Mouse (Mus musculus) forelimb bud, embryonic 11.5 days (tissue): ENCODE measurements at regions not wholly inside any gene's neighbourhood (a gene's known extent, or its start where the extent isn't known, plus 50 kb on each side); places are given as distances from the start of the nearest gene placed in this dataset.

ENCODE experiments used
- DNase-seq: peaks from one replicate; pipeline ENCODE4 v3.0.0-alpha.2; 2012; ENCODE audit warnings: low read depth, low spot score

DNA sequence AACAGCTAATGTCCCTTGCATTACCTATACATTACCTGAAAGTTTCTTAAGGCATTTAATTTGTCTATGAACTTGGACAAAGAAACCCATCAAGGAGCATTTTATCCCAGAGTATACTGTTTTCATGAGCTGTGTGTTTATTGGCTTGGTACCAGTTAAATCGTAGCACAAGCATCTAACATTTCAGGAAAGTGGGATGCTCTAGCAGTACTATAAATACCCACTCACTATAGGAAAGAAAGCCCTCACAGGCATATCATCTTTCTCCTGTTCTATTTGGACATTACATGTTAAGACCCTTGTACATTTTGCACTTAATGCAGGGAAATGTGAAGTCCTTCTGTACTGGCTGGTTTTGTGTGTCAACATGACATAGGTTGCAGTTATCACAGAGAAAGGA lies 163.9 kb downstream of the Ptprc start:
- no peak for DNase-seq

DNA sequence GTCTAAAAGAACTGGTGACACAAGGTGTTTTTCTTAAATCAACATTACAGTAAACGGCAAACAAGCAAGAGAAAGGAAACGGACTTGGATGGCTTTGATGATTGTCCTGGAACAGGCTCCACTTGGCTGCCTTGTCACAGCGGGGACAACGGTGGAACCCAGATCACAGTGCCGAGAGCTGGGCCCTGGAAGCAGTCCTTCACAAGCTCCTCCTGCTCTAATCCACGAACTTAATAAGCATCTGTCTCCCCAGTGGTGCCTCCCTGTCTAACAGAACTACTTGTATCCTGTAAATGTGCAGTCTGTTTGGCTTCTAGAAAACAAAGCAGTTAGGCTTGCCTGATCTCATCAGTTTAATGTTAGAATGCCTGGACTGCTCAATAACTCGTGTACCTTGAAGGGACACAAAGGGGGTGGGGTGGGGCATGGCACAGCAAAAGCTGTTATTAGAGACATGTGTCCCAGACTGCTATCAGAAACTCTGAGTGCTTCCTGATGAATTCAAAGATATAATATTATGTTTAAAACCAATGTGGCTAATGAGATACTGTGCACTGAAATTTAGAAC lies 164.5 kb downstream of the Ptprc start:
- DNase-seq, result no peak

DNA sequence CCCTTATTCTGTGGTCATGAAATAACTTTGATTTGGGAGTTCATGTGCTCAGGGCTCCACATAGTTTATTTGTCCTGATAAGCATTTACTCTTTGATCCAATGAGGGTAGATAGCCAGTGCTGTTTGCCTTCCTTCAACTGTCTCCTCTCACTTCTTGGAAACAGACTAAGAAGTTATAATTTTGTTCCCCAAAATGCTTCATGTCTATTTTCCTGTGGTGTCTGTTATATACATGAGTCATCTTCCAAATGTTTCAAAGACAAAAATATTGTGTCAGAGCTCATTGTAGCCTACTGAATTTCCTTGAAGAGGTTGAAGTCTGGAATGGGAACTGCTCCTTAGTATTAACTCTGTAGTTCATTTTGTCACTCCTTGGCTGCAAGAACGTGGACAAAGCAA lies 168.7 kb downstream of the Ptprc start:
- DNase-seq, result no peak

GRCm38 (mm10) chr1:138004319-138004718 lies 171.2 kb downstream of the Ptprc start:
- no peak for DNase-seq

DNA sequence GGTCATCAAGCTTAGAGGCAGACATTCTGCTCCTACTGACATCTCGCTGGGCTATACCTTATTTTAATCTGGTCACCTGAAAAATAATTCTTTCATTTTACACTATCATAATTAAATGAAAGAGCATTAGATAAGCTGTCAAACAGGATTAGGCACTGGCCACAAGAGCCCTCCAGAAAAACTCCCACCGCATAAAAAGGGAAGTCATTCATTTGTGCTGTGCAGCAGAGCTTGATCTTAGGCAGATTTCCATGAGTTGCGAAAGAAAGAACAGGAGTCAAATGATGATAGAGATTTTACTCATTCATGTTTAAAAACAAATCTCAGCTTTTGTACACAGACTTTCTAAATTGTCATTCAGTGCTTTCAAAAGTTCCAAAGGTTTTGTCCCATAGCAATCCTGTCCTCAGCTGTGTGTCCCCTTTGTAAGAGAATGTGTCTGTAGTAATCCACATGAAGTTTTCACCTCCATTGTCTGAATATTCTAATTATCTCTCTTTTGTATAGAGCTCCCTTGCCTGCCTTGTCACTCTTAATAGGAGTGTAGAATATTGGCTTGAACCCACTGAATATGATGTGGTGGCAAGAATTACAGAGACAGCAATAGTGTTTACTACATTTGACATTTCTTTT lies 176.1 kb downstream of the Ptprc start:
- DNase-seq, result no peak

GRCm38 (mm10) chr1:137996041-137996440 lies 179.5 kb downstream of the Ptprc start:
- no peak for DNase-seq

DNA sequence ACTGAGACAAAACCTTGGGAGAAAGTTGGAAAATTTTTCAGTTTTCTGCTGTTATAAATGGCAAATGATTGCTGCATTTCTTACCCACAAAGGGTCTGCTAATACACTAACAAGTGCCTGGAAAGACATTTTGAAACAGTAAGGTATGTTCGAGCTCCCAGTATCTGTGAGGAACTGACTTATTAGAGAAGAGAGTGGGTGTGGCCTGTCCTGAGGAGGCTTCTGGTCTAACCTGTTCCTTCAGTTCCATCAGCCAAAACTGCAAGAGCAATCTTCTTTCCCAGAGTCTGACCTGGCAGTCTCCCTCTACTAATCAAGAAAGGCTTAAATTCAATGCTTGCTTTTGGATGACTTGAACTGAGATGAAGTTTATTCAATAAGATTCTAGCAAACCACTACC lies 183.6 kb downstream of the Ptprc start:
- DNase-seq, result no peak

DNA sequence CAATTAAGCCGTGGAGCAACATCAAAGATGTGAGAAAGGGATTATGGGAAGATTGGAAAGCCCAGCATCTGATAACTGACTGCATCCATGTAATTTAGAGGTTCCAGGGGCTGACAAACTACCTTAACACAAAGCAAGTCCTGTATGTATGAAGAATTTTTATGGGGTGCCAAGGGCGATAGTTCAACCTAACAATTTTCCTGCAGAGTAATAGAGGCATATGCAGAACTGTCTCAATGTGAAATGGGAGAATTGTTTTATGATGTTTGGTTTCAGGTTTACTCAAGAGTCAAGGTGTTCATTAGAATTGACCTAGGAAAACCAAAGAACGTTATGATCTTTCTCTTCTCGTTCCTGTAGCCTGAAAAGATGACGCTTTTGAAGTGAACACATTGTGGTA lies 184.1 kb downstream of the Ptprc start:
- DNase-seq, result peak; percentile 20

- DNase-seq, result peak; percentile 65
These were observed 202.1 kb downstream of the Ptprc start for GRCm38 (mm10) chr1:137973406-137973805.

DNA sequence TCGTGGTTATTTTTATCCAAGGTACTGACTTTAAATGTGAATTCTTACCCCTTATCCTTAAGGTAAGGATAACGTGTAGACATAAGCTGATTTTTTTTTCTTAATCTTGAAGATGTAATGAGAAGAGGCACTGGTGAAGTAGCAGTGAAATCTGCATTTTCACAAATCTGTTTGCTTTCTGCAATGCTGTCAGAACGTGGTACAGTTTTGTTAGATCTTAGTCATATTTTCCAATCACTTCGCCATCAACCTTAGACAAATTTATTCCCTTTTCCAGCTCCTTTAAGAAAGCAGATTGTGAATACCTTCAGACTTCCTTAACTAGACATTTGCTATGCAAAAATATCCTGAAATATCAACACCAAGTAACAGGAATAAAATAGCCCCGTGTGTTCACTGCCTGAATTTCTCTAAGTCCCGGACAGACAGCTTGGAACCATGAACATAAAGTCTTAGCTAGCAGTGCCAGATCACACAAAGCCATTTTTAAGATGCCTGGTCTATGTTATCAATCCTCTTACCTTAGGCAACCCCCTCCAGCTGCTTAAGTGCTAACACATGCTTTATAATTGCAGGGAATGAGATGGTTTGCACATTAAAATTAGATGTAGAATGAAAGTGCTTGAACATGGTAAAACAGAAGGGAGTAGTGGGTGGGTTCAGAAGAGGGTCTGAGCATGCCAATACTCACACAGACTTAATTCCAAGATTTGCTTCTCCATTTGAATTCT lies 202.7 kb downstream of the Ptprc start:
- DNase-seq, result peak; percentile 51

DNA sequence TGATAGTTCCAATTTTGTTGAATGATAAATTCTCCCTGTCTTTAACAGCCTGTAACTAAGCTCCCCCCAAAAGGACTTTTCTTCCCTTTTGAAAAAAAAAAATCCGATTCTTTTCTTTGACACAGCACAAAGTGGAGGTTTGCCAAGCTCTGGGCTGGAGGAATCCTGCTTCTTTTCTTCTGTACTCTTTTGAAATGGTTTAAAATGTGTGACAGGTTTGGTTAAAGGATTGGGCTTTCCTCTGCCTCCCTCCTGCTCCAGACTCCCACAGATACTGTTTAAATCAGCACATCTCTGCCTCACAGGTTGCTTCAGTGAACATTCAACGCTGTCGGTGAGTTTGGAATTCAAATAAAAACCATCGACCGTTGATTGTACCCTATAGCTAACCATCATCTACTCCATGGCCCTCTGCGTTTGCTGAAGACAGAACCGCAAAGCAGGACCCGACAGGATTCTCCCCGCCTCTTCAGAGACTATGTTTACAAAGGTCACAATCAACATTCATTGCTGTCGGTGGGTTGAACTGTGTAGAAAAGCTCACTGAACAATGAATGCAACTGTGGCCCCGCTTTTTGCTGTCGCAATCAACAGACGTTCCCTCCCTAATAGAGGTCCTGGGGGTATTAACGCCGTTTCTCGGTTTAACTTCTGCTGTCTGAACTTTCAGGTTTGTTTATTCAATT lies 209.2 kb downstream of the Ptprc start:
- no peak for DNase-seq

DNA sequence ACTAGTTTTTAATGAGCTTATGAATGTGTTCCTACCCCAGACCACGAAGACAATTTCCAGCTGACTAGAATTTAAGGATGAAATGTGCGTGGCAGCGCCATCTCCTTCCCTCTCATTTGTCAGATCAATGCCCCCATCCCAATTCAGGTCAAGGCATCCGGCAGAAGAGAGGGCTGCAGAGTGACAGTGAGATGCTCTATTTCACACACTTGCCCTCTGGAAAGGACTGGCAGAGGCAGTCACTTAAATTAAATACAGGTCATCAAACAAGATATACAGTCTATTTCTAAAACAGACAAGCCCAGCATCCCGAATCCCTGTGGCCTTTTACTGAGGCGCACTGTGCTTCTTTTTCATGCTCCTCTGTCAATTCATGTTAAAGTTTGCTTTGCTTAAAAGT lies 211.9 kb downstream of the Ptprc start:
- DNase-seq, result no peak

DNA sequence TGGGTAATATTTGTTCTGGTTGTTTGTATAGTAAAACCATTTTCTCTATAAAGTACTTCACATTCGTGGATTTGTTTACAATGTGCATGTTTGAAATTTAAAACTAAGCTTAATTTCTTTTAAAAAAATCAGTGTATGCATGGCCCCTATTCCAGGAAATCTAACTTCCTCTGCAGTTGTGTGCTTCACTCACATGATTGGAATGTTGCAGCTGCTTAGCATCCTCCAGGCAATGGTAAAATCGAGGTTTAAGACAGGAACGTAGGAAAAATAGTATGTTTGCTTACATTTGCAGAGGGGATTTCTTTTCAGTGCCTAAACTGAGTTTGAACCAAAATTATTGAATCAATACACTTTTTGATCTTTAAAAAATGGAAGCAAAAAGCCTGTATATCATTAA lies 217.5 kb downstream of the Ptprc start:
- no peak for DNase-seq

DNA sequence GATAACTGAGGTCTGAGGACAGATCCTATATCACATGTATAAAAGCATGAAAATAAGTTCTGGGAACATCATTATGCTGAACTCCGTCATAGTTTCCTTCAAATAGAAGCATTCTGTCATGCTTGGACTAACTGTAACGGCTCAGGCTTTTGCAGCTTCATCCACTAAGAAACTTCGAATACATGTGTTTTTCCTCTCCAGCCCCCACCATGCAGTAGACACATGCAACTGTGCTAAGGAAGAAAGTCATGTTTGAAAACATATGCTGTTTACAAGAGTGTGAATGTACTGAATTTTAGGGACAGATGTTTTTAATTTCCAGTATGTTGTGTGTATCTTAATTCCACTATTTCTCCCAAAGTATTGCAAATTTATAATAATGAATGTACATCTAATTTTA lies 219.5 kb downstream of the Ptprc start:
- no peak for DNase-seq

DNA sequence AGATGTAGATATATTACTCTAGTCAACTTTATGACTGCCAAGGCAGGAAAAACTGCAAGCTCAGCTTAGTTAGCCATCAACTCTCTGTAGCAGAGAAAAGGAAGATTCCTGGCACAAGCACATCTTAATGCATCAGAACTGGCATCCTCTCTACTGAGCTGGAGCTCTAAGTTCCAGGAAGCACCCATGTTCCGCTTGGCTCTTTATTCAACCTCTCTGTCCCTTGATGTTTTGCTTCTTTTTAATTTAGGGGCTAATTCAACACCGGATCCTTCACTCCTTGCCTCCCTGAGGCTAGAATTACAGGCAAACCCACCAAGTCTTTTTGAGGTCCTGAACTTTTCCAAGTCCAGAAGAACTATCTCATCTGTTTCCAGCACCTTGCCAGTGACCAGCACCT lies 220.4 kb downstream of the Ptprc start:
- DNase-seq, result no peak

GRCm38 (mm10) chr1:137953369-137953768 lies 222.1 kb downstream of the Ptprc start:
- no peak for DNase-seq

- DNase-seq, result no peak
These were observed 222.7 kb downstream of the Ptprc start for GRCm38 (mm10) chr1:137952777-137953176.

DNA sequence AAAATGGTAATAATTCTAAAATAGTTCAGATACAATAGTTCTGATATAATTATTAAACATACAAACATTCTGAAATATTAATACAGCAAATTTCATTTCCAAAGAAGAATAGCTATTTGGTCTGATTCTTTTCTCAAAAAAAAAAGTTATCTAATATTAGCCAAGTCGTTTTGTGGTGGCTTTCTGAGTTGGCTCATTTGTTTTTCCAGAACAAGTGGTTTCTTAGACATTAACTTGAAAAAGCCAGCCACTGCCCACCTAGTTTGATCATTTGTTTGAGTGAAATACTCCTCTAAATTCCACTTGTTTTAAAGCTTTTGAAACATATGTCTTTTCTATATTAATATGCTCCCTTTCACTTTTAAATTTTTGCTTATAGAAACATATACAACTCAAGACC lies 227.6 kb downstream of the Ptprc start:
- DNase-seq, result no peak

DNA sequence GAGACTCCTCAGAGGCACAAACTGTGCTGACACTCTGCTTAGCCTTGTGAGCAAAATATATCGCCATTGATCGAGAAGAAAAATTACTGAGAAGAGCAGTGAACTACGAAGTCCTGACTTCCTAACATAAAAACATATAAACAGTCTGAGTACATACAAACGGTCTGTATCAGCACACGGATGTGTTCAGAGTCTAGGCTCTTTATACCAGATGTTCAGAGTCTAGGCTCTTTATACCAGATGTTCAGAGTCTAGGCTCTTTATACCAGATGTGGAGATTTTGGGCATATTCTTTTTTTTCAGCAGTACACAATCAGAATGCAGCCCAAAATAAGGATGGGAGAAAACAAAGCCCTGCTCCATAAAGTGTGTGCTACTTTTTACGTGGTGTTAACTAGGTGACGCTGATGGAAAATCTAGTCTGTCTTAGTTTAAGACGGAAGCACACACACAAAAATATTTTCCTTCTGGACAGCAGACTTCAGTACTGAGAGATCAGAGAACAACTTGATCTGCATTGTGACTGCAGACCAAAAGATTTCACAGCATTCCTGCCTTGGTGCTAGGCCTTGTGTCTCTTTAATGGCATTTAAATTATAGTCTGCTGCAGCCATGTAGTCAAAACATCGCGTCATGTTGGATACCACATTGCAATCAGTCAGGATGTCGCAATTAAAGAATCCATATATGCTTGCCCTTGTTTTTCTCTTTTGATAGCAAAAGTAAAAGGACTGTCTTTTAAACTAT lies 233.6 kb downstream of the Ptprc start:
- peak; percentile 31 for DNase-seq

- no peak for DNase-seq
These were observed 239.8 kb downstream of the Ptprc start for GRCm38 (mm10) chr1:137935746-137936145.

DNA sequence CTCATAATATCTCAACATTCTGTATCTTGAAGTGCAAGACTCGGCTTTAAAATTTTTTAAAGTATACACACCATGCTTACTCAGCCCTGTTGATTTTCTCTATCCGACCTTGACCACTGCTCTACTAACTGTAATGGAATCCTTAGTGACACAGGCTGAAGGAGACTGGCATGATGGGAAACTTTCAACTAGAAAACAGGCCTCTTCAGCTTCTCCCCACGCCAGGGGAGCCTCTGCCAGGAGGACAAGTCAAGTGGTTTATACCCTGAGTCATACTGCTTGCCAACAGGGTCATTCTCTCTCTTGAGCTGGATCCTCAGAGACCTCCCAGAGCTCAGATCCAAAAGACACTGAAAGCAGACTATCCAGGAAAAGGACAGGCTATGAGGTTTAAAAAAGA lies 245.7 kb downstream of the Ptprc start:
- DNase-seq, result no peak

DNA sequence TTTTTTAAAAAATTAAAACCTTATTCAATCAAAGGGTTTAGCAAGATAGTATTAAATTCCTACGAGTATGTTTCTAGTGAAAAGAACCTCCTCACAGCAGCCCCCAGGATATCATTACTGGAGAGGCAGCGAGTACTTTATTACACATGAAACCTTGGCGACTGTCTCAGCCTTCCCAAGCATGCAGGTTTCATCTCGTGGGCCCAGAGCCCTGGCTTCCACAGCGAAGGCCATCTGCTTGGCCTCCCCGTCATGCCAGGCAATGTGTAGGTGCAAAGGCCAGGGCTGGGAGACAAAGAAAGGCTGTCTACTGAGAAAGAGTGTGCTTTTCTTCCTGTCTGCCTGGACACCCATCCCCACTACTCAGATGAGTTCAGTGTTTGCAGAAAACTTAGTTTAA lies 247.0 kb downstream of the Ptprc start:
- no peak for DNase-seq
